Mouse (Mus musculus) brain, embryonic 14.5 days (tissue): ENCODE data around the gene Slc16a14. TPM values are rescaled to one million over a fixed set of nuclear protein-coding genes. Genes with fewer than 3 reads are reported as not detected.
"Not testable (repeated sequence)": the region's sequence is repeated elsewhere in the genome, so short reads cannot be mapped to it uniquely, and the experiment has no call there.

Experiments used
- DNase-seq: peaks from one replicate; pipeline ENCODE4 v3.0.0-alpha.2; 2011; ENCODE audit warnings: low read depth
- CTCF ChIP-seq: fragments of 200-500 bp; IDR thresholded peaks from 2 replicates; pipeline ENCODE4 v1.5.1; 2012; ENCODE audit warnings: inconsistent platforms, mild to moderate bottlenecking, moderate library complexity, borderline replicate concordance; ENCODE audit not compliant: insufficient read depth, insufficient read length; ENCODE audit errors: extremely low read depth
- POLR2A ChIP-seq: fragments of 200-500 bp; IDR thresholded peaks from 2 replicates; pipeline ENCODE4 v1.6.1; 2012; ENCODE audit warnings: mild to moderate bottlenecking, inconsistent platforms, borderline replicate concordance; ENCODE audit not compliant: poor library complexity, insufficient read depth, insufficient read length, severe bottlenecking; ENCODE audit errors: extremely low read depth
- polyA plus RNA-seq: library from polyadenylated mRNA; depleted of rRNA; stranded (reverse); fragments of >200 nt; gene quantifications from 2 replicates; pipeline ENCODE4 v1.2.3, GENCODE M21; 2012; rRNA removed

Slc16a14 gene
- polyA plus RNA-seq: 8.8 and 10.9 TPM in 2 replicates

GRCm38 (mm10) chr1:84934503-84935333 is at the start of gene Slc16a14:
Slc16a14 (minus strand) TSS chr1:84935134.
- peak; percentile 76 for TF ChIP-seq POLR2A
- peak; percentile 58; the same call in 1 of the 2 replicates for TF ChIP-seq CTCF
- DNase-seq: peak; percentile 94

GRCm38 (mm10) chr1:84961779-84962178 is 26.8 kb upstream of the Slc16a14 start:
- DNase-seq: peak; percentile 86

- not testable (repeated sequence) for DNase-seq
Observed at GRCm38 (mm10) chr1:84957713-84958112, 22.8 kb upstream of the Slc16a14 start.

GRCm38 (mm10) chr1:84956771-84957170 is 21.8 kb upstream of the Slc16a14 start:
- not testable (repeated sequence) for DNase-seq

GRCm38 (mm10) chr1:84952456-84953181 is 17.7 kb upstream of the Slc16a14 start:
- no peak for DNase-seq

GRCm38 (mm10) chr1:84951566-84951965 is 16.6 kb upstream of the Slc16a14 start:
- DNase-seq: no peak
- no peak for TF ChIP-seq POLR2A
- no peak for TF ChIP-seq CTCF

More at GRCm38 (mm10) chr1:84952456-84953181, 17.7 kb upstream of the Slc16a14 start:
- no peak for TF ChIP-seq CTCF
- no peak for TF ChIP-seq POLR2A

- TF ChIP-seq POLR2A: no peak
- no peak for TF ChIP-seq CTCF
- no peak for DNase-seq
Observed at GRCm38 (mm10) chr1:84947390-84947789, 12.5 kb upstream of the Slc16a14 start.

- DNase-seq: no peak
- TF ChIP-seq CTCF (no peak), POLR2A (no peak)
Observed at GRCm38 (mm10) chr1:84945950-84946349, 11.0 kb upstream of the Slc16a14 start.

GRCm38 (mm10) chr1:84943549-84943948 is 8.6 kb upstream of the Slc16a14 start:
- no peak for DNase-seq
- TF ChIP-seq POLR2A (no peak), CTCF (no peak)

- no peak for TF ChIP-seq POLR2A
- no peak for TF ChIP-seq CTCF
- no peak for DNase-seq
Observed at GRCm38 (mm10) chr1:84942666-84943065, 7.7 kb upstream of the Slc16a14 start.

GRCm38 (mm10) chr1:84940322-84940721 is 5.4 kb upstream of the Slc16a14 start:
- no peak for DNase-seq
- TF ChIP-seq CTCF (no peak), POLR2A (no peak)

- no peak for TF ChIP-seq POLR2A
- TF ChIP-seq CTCF: no peak
Observed at GRCm38 (mm10) chr1:84939466-84939865, 4.5 kb upstream of the Slc16a14 start.

GRCm38 (mm10) chr1:84936716-84937510 is 2.0 kb upstream of the Slc16a14 start:
- no peak for TF ChIP-seq CTCF
- no peak for TF ChIP-seq POLR2A
- peak; percentile 20 for DNase-seq

More at GRCm38 (mm10) chr1:84939466-84939865, 4.5 kb upstream of the Slc16a14 start:
- DNase-seq: no peak
